Mouse (Mus musculus) kidney, postnatal 0 days (tissue): Measurements from ENCODE around the gene Arpc2. TPM values are rescaled to one million over a fixed set of nuclear protein-coding genes. Genes with fewer than 3 reads are reported as not detected.
A peak's percentile ranks its signal among the peaks of the same experiment; 100 is the strongest.

ENCODE experiments used
- ATAC-seq: fragments of 200-750 bp; cut with Nextera tagmentation; replicated peaks from 2 replicates; pipeline ENCODE4 v1.8.0; 2017; ENCODE audit warnings: low read depth, moderate number of reproducible peaks, moderate TSS enrichment, moderate library complexity; ENCODE audit not compliant: low FRiP score
- DNase-seq: peaks from one replicate; pipeline ENCODE4 v3.0.0-alpha.2; 2016; ENCODE audit warnings: low spot score
- H3K27ac ChIP-seq: fragments of 300-500 bp; sonication (generic); 2 replicates; pipeline ENCODE4 v1.5.1; 2014; ENCODE audit warnings: mild to moderate bottlenecking
- H3K27me3 ChIP-seq: fragments of 300-500 bp; sonication (generic); 2 replicates; pipeline ENCODE4 v1.6.1; 2014; ENCODE audit warnings: low read length, mixed read lengths; ENCODE audit not compliant: insufficient read depth
- H3K36me3 ChIP-seq: fragments of 300-500 bp; sonication (generic); 2 replicates; pipeline ENCODE4 v1.6.1; 2014; ENCODE audit warnings: low read length, mixed read lengths; ENCODE audit not compliant: insufficient read depth
- H3K4me1 ChIP-seq: fragments of 300-500 bp; sonication (generic); replicated peaks from 2 replicates; pipeline ENCODE4 v1.6.1; 2014; ENCODE audit warnings: antibody characterized with exemption, low read length, mixed read lengths; ENCODE audit not compliant: insufficient read depth
- H3K4me2 ChIP-seq: fragments of 300-500 bp; sonication (generic); 2 replicates; pipeline ENCODE4 v1.6.1; 2014; ENCODE audit warnings: mild to moderate bottlenecking, low read length, moderate library complexity, mixed read lengths
- H3K4me3 ChIP-seq: fragments of 300-500 bp; sonication (generic); replicated peaks from 2 replicates; pipeline ENCODE4 v1.5.1; 2014; ENCODE audit warnings: low read depth, low read length
- H3K9ac ChIP-seq: fragments of 300-500 bp; sonication (generic); 2 replicates; pipeline ENCODE4 v1.6.1; 2014; ENCODE audit warnings: low read depth, low read length
- H3K9me3 ChIP-seq: fragments of 300-500 bp; sonication (generic); replicated peaks from 2 replicates; pipeline ENCODE4 v1.6.1; 2016; ENCODE audit warnings: low read length, inconsistent platforms, mixed read lengths
- CTCF ChIP-seq: IDR thresholded peaks from 2 replicates; pipeline ENCODE4 v1.5.1; 2016; ENCODE audit warnings: antibody characterized with exemption, low read depth, mild to moderate bottlenecking, moderate library complexity
- WGBS: fragments of 180-500 bp; shearing (Covaris S2); extraction: QIAGEN DNeasy Blood & Tissue Kit; methylation state at CpG from one replicate; pipeline ENCODE4 v1.1.7; 2014; 5-methylcytosine and 5-hydroxymethylcytosine counted together
- microRNA counts: library from miRNA; unstranded; fragments of <30 nt; microRNA quantifications from one replicate; lab custom pipeline; 2015
- microRNA-seq: library from miRNA; unstranded; fragments of <30 nt; microRNA quantifications from one replicate; pipeline ENCODE4, GENCODE M21; 2016
- polyA plus RNA-seq: library from polyadenylated mRNA; unstranded; fragments of >200 nt; fragmentation: Nextera tagmentation; extraction: Ambion mirVana; gene quantifications from 2 replicates; pipeline ENCODE4 v1.2.1, GENCODE M21; 2015

The Arpc2 gene
- polyA plus RNA-seq, 1 experiment from 2014 or later = 487 TPM

DNA sequence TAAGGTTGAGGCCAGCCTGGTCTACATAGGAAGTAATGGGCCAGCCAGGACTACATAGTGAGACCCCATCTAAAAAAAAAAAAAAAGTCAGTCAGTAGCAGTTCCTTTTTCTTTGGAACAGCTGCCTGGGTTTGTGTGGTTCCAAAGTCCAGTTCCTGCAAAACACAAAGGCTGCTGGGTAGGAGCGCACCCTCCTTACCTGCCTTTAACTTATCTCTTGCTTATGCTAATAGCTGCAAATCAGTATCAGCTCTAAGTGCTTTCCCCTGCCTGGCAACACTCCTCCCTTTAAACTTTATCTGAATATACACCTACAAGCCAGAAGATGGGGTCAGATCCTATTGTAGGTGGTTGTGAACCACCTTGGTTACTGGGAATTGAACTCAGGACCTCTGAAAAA lies 71.3 kb downstream of the Arpc2 start:
- Histone ChIP-seq H3K4me2 (no peak overlapping the region), H3K9ac (no peak overlapping the region), H3K27ac (no peak overlapping the region), H3K27me3 (no peaks in the 10 kb centered on the region), H3K9me3 (no peaks in the 10 kb centered on the region), H3K4me1 (peaks cover 13% of the 10 kb centered on the region), H3K4me3 (no peak overlapping the region), H3K36me3 (no peaks in the 10 kb centered on the region)
- ATAC-seq (no peak), DNase-seq (no peak)
- no peak for TF ChIP-seq CTCF
- 100% methylated on average over 1 of the region's 1 CpGs for WGBS

DNA sequence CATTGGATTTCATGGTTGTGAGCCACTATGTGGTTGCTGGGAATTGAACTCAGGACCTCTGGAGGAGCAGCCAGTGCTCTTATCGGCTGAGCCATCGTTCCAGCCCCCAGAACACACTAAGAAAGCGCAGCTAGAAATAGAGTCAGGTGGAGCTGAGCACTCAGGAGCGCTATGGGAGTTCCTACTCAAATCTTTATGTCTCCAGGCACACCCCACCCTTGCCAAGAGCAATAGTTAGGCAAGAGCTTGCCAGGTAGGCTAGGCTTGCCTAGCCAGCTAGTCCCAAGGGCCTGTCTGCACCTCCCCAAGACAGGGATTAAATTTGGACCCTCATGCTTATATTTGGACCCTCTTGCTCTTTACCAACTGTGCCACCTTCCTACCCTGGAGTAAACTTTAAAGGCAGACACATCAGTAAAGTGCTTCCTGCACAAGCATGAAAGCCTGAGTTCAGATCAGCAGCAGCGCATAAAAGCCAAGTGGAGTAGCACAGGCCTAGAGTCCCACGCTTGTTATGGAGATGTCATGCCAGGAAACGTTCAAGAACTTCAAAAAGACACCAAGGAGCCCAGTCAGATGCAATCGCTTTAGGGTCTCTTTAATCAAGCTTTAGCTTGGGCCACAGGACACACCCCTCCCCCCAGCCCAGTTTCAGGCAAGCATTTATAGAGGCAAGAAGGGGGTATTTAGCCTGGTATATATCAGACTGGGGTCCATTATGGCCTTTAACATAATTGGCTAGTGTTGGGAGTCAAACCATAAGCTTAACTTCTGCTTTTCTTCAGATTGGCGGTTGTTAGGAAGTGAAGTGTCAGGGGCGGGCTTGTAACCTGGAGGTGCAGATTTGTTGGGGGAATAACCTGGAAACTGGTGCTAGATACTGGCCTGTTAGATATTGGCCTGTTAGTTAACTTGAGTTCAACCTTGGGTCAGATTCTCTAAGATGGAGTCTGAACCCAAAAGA lies 72.4 kb downstream of the Arpc2 start:
- no peak overlapping the region for H3K4me3 ChIP-seq
- DNase-seq = no peak
- no peak overlapping the region for H3K9ac ChIP-seq
- H3K27ac ChIP-seq = no peak overlapping the region
- H3K9me3 ChIP-seq = no peaks in the 10 kb centered on the region
- no peak for ATAC-seq
- 68% methylated on average over 10 of the region's 10 CpGs for WGBS
- H3K36me3 ChIP-seq = no peaks in the 10 kb centered on the region
- peaks cover 3% of the 10 kb centered on the region; the same call in 1 of the 2 replicates for H3K4me1 ChIP-seq
- H3K27me3 ChIP-seq = no peaks in the 10 kb centered on the region
- H3K4me2 ChIP-seq = no peak overlapping the region
- no peak for TF ChIP-seq CTCF

DNA sequence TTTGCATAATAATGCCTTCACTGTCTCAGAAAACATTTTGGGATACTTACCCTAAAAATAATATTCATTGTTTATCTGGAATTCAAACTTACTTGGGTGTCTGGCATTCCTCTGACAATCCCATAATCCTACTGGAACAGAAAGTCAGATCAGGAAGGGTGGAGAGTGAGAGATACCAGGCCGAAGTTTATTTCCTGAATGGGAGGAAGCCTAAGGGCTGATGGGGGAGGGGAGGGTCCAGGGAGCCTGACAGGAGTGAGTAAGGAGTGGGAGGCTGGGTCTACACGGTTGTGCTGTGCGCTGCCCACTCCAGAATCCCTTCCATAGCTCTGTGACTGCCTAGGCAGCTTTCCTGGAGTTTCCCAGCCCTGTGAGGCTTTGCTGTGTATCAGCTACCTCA lies 73.9 kb downstream of the Arpc2 start:
- Histone ChIP-seq H3K9ac (no peak overlapping the region), H3K4me3 (no peak overlapping the region), H3K36me3 (no peaks in the 10 kb centered on the region), H3K27ac (no peak overlapping the region), H3K9me3 (no peaks in the 10 kb centered on the region), H3K4me1 (no peaks in the 10 kb centered on the region), H3K27me3 (no peaks in the 10 kb centered on the region), H3K4me2 (no peak overlapping the region)
- DNase-seq = no peak
- no peak for ATAC-seq
- WGBS = 13% methylated on average over 3 of the region's 3 CpGs
- no peak for TF ChIP-seq CTCF

DNA sequence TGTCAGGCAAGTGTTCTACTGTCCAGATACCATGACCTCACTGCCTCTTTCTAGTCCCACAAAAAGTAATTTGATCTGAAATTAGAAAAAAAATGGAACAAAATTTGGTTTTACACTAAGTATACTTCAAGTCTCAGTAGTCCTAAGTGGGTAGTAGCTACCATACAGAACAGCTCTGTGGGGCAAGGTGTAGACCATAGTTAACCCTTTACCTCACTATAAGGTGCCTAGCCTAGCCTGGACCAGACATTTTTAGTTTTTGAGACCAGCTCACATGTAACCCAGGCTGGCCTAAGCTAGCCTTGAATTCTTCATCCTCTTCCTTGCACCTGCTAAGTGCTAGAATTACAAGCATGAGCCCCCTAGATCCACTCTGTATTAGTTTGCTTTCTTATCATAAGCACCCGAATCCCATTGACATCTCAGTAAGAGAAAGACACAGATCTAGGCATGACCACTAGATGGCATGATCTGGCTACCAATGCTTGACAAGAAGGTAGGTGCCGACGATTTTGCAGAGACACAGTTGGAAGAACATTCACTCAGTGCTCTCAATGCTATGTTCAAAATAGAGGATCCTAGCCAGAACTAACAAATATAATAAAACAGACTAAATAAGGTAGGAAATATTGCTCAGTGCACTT lies 77.3 kb downstream of the Arpc2 start:
- DNase-seq (peak; percentile 95), ATAC-seq (no peak)
- 2% methylated on average over 3 of the region's 3 CpGs for WGBS
- no peaks in the 10 kb centered on the region for H3K27me3 ChIP-seq
- H3K4me3 ChIP-seq = no peak overlapping the region
- no peak overlapping the region for H3K9ac ChIP-seq
- TF ChIP-seq CTCF = peak; percentile 95
- H3K36me3 ChIP-seq = no peaks in the 10 kb centered on the region
- H3K4me1 ChIP-seq = no peaks in the 10 kb centered on the region
- no peak overlapping the region for H3K27ac ChIP-seq
- H3K4me2 ChIP-seq = no peak overlapping the region
- no peaks in the 10 kb centered on the region for H3K9me3 ChIP-seq

DNA sequence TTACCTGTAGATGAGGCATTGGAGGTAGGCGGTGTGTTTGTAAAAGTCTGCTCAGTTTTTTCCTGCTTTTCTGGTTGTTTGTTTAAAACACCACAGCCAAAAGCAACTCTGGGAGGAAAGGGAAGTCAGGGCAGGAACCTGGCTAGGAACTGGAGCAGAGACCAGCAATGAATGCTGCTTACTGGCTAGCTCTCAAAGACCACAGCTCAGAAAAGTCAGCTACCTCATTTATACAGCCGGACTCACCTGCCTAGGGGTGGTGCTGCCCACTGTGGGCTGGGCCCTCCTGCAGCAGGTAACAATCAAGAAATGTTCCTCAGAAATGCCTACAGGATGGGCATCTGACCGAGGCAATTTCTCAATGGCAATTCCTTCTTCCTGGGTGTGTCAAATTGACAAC lies 78.9 kb downstream of the Arpc2 start:
- no peak overlapping the region for H3K4me2 ChIP-seq
- ATAC-seq = no peak
- no peaks in the 10 kb centered on the region for H3K36me3 ChIP-seq
- TF ChIP-seq CTCF = no peak
- H3K27ac ChIP-seq = no peak overlapping the region
- H3K27me3 ChIP-seq = no peaks in the 10 kb centered on the region
- H3K4me1 ChIP-seq = no peaks in the 10 kb centered on the region
- DNase-seq = no peak
- H3K9ac ChIP-seq = no peak overlapping the region
- 84% methylated on average over 3 of the region's 3 CpGs for WGBS
- no peaks in the 10 kb centered on the region for H3K9me3 ChIP-seq
- no peak overlapping the region for H3K4me3 ChIP-seq

DNA sequence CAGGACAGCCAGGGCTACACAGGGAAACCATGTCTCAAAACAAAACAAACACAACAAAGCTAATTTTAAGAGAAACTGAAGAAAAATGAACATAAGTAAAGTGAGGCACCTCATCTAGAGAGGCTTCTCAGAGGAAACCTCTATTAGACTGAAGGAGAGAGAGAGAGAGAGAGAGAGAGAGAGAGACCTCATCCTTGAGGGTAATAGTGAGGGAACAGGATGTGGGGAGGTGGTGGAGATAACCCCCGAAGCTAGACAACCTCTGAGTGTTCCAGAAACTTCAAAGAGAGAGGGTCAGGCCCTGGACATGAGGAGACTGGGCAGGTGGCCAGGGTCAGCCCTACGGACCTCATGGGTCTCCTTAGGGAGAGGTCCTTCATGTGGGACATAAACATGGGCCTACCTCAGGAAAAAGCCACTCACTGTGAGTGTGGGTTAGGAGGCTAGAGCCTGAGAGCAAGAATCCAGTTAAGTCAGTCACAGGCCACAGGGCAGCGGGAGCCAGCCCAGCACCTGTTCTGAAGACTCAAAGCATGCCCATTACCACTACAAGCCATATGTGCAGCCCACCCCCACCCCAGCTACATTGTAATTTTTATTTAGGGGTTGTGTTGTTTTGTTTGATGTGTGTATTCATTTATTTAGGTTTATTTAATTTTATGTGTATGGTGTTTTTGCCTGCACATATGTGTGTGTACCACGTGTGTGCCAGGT lies 80.4 kb downstream of the Arpc2 start:
- Histone ChIP-seq H3K27me3 (no peaks in the 10 kb centered on the region), H3K27ac (no peak overlapping the region), H3K36me3 (no peaks in the 10 kb centered on the region), H3K4me1 (no peaks in the 10 kb centered on the region), H3K4me3 (no peak overlapping the region), H3K9me3 (no peaks in the 10 kb centered on the region), H3K9ac (no peak overlapping the region), H3K4me2 (no peak overlapping the region)
- WGBS = 68% methylated on average over 4 of the region's 4 CpGs
- ATAC-seq = no peak
- no peak for TF ChIP-seq CTCF
- DNase-seq = no peak

MicroRNAs encoded within 50 kb of the gene (microRNA counts, 519-probe panel; counts per million panel counts)
- microRNA mmu-miR-1928 (lab: Ali Mortazavi, UCI) = 330 counts per million, percentile 68 among the panel's probes with 10 or more counts

Small RNAs within 50 kb of the gene (microRNA-seq; reads per million reads assigned to microRNA genes)
- gene Mir1928 = not detected

Other genes with a start within 250 kb of the Arpc2 start
- gene Tns1, start 111.6 kb upstream of the Arpc2 start, polyA plus RNA-seq = 65.4 and 71.8 TPM in 2 replicates
- gene Rufy4, start 110.5 kb upstream of the Arpc2 start, polyA plus RNA-seq = 0.07 and 0.18 TPM in 2 replicates
- gene Cxcr2, start 82.1 kb upstream of the Arpc2 start, polyA plus RNA-seq = 0.30 and 0.51 TPM in 2 replicates
- gene Cxcr1, start 41.5 kb upstream of the Arpc2 start, polyA plus RNA-seq = not detected in 2 replicates
- 1.0 and 1.7 TPM in 2 replicates for gene Gpbar1, start 42.5 kb downstream of the Arpc2 start, polyA plus RNA-seq
- 248 and 264 TPM in 2 replicates for gene Aamp, start 48.7 kb downstream of the Arpc2 start, polyA plus RNA-seq
- gene Pnkd, start 48.8 kb downstream of the Arpc2 start, polyA plus RNA-seq = 162 and 169 TPM in 2 replicates
- gene Tmbim1, start 69.5 kb downstream of the Arpc2 start, polyA plus RNA-seq = 27.8 and 30.8 TPM in 2 replicates
- 0.59 and 0.75 TPM in 2 replicates for gene Catip, start 126.0 kb downstream of the Arpc2 start, polyA plus RNA-seq
- gene Slc11a1, start 139.1 kb downstream of the Arpc2 start, polyA plus RNA-seq = 2.6 and 3.6 TPM in 2 replicates
- gene Ctdsp1, start 155.4 kb downstream of the Arpc2 start, polyA plus RNA-seq = 73.3 and 75.8 TPM in 2 replicates
- gene Vil1, start 173.3 kb downstream of the Arpc2 start, polyA plus RNA-seq = 17.0 and 18.0 TPM in 2 replicates